Mouse (Mus musculus) G1E (cell line): ENCODE data around the gene Rnd1. TPM values are rescaled to one million over a fixed set of nuclear protein-coding genes. Genes with fewer than 3 reads are reported as not detected.

ENCODE experiments used
- ATAC-seq: 2 replicates; pipeline ENCODE4 v1.8.0; 2016; ENCODE audit warnings: mild to moderate bottlenecking; ENCODE audit not compliant: insufficient number of reproducible peaks, poor library complexity, low FRiP score, severe bottlenecking; ENCODE audit errors: extremely low read depth
- DNase-seq: peaks from one replicate; pipeline ENCODE4 v3.0.0; 2012; ENCODE audit warnings: low spot score
- H3K27me3 ChIP-seq: 2 replicates; pipeline ENCODE4 v1.6.1; 2012; ENCODE audit warnings: mild to moderate bottlenecking, low read length, inconsistent platforms; ENCODE audit not compliant: insufficient read depth
- H3K36me3 ChIP-seq: replicated peaks from 2 replicates; pipeline ENCODE3; 2012; ENCODE audit warnings: mild to moderate bottlenecking, inconsistent platforms
- H3K4me1 ChIP-seq: 2 replicates; pipeline ENCODE4 v1.6.1; 2012; ENCODE audit warnings: low read depth, low read length, inconsistent platforms, mixed read lengths; ENCODE audit not compliant: insufficient read depth
- H3K4me3 ChIP-seq: 2 replicates; pipeline ENCODE4 v1.5.1; 2012; ENCODE audit warnings: low read depth, mild to moderate bottlenecking, inconsistent platforms, low read length, moderate library complexity, mixed read lengths
- H3K9me3 ChIP-seq: replicated peaks from 2 replicates; pipeline ENCODE4 v1.6.1; 2012; ENCODE audit warnings: inconsistent platforms
- CTCF ChIP-seq: IDR thresholded peaks from 2 replicates; pipeline ENCODE4 v1.5.1; 2012; ENCODE audit warnings: low read depth, low read length, inconsistent platforms, mixed read lengths
- GATA1 ChIP-seq: IDR thresholded peaks from 2 replicates; pipeline ENCODE4 v1.6.1; 2012; ENCODE audit warnings: borderline replicate concordance, low read length, inconsistent platforms, mixed read lengths
- GATA2 ChIP-seq: IDR thresholded peaks from 2 replicates; pipeline ENCODE4 v1.6.1; 2012; ENCODE audit warnings: low read depth, low read length, inconsistent platforms, borderline replicate concordance
- POLR2AphosphoS5 ChIP-seq: IDR thresholded peaks from 2 replicates; pipeline ENCODE4 v1.6.1; 2012; ENCODE audit warnings: low read depth, low read length, inconsistent platforms; ENCODE audit not compliant: insufficient replicate concordance
- TAL1 ChIP-seq: conservative IDR thresholded peaks from 2 replicates; pipeline ENCODE4 v1.6.1; 2012; ENCODE audit warnings: low read depth, low read length, inconsistent platforms, mixed read lengths
- polyA plus RNA-seq: library from polyadenylated mRNA; stranded (reverse); fragments of >175 nt; gene quantifications from 2 replicates; pipeline ENCODE4 v1.2.3, GENCODE M21; 2012
- total RNA-seq, 2 experiments: library from RNA; stranded (forward) in 1 of 2; stranded (reverse) in 1 of 2; fragments of 200-1000 nt in 1 of 2; fragments of >200 nt in 1 of 2; fragmentation: Nextera tagmentation in 1 of 2; gene quantifications; 2 replicates each; pipeline ENCODE4 v1.2.3; 2014 to 2017

The Rnd1 gene
- total and polyA plus RNA-seq, 3 experiments, result 1.1 to 3.2 (median 1.2) TPM

DNA sequence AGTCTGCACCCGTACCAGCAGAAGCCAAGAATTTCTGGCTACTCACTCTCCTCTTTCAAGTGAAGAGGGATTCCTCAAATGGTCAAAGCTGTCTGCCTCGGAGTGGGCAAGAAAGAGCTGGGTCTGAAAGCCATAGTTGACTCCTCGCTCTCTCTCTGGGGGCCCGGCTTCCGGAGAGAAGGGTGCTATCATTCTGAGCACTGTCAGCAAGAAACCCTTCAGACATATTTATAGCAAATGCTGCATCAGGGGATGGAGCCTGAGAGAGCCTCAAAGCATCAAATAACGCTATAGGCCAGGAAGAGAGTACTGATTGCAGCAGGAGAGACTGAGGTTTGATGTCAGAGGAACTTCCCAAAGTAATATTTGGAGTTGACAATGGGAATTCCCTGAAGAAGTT is 47.8 kb downstream of the Rnd1 start:
- Histone ChIP-seq H3K9me3 (no peaks in the 10 kb centered on the region), H3K4me1 (peaks cover 24% of the 10 kb centered on the region), H3K4me3 (no peak overlapping the region), H3K36me3 (no peaks in the 10 kb centered on the region), H3K27me3 (peaks cover 80% of the 10 kb centered on the region)
- TF ChIP-seq GATA1 (no peak), POLR2AphosphoS5 (no peak), TAL1 (no peak), CTCF (no peak), GATA2 (no peak)
- no peak for ATAC-seq
- no peak for DNase-seq

DNA sequence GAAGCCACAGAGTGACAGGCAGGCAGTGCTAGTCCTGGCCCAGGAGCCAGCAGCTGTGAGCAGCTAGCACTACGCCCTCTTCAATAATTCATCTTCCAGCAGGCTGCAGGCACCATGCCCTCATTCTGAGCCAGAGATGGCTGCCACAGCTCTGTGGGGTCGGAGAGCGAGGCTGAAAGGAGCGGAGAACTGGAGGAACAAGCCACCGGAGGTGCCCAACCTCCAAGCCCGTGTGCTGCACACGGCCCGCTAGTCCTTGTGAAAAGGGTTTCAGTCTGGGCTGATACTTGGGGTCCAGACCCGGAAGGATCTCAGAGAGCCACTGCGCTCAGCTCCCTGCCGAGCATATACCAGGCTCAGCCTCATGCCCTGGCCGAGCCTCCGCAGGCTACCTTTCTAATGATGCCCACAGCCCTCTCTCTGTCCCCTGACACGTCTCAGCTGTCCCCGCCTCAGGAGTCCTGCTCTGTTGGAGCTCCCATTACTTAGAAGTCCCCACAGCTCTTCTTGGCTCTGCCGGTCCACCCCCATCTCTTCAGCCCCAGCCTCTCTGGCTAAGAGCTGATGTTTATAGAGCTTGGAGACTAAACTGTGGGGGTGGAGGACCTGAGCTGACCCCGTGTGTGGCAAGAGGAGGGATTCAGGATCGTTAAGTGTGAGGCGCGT is 48.5 kb downstream of the Rnd1 start:
- no peak for TF ChIP-seq GATA1
- TF ChIP-seq TAL1, result no peak
- no peak for TF ChIP-seq POLR2AphosphoS5
- no peak for TF ChIP-seq GATA2
- no peak for TF ChIP-seq CTCF
- peaks cover 16% of the 10 kb centered on the region for H3K4me1 ChIP-seq
- H3K27me3 ChIP-seq, result peaks cover 75% of the 10 kb centered on the region
- no peaks in the 10 kb centered on the region for H3K9me3 ChIP-seq
- no peaks in the 10 kb centered on the region for H3K36me3 ChIP-seq
- DNase-seq (no peak), ATAC-seq (no peak)
- H3K4me3 ChIP-seq, result no peak overlapping the region

DNA sequence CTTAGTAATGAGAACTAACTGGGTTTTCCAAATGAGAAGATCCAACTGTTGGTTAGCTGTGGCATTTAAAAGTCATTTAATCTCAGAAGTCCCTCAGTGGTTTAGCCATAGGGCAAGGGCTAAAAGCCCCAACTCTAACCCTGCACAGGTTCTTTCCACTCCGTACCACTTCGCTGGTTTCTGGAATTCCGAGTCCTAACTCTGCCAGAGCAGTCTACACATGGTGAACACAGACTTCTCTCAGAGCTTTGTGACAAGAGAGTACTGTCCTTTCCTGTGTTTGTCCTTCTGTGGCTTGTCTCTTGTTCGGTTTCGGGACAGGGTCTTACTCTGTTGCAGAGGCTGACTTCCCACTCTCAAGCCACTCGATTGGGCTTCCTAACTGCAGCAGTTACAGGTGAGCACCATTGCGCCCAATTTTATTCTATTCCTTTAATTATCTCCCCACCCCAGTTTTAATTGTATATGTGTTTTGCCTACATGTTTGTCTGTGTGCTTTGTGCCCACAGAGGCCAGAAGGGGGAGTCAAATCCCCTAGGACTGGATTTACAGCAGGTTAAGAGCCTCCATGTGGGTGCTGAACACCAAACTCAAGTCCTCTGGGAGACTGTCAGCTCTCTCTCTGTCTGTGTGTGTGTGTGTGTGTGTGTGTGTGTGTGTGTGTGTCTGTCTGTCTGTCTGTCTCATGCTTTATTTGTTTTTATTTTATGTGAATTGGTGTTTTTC is 50.6 kb downstream of the Rnd1 start:
- no peak for TF ChIP-seq GATA2
- TF ChIP-seq GATA1, result no peak
- TF ChIP-seq POLR2AphosphoS5, result no peak
- TF ChIP-seq TAL1, result no peak
- TF ChIP-seq CTCF, result no peak
- peaks cover 5% of the 10 kb centered on the region for H3K4me1 ChIP-seq
- no peaks in the 10 kb centered on the region for H3K9me3 ChIP-seq
- no peaks in the 10 kb centered on the region for H3K36me3 ChIP-seq
- H3K4me3 ChIP-seq, result no peak overlapping the region
- DNase-seq, result no peak
- ATAC-seq, result no peak
- peaks cover 71% of the 10 kb centered on the region for H3K27me3 ChIP-seq

- H3K4me1 ChIP-seq, result 0 out of 2 replicates have a peak, but pooled peaks cover 3% of the 10 kb centered on the region
- no peak for DNase-seq
- no peak for ATAC-seq
- no peak overlapping the region for H3K4me3 ChIP-seq
- TF ChIP-seq TAL1, result no peak
- no peak for TF ChIP-seq GATA2
- no peak for TF ChIP-seq POLR2AphosphoS5
- no peak for TF ChIP-seq GATA1
- TF ChIP-seq CTCF, result no peak
- H3K36me3 ChIP-seq, result no peaks in the 10 kb centered on the region
- peaks cover 68% of the 10 kb centered on the region for H3K27me3 ChIP-seq
- no peaks in the 10 kb centered on the region for H3K9me3 ChIP-seq
Observed at GRCm38 (mm10) chr15:98626078-98626477, 51.2 kb downstream of the Rnd1 start.

GRCm38 (mm10) chr15:98623361-98623821 is 53.9 kb downstream of the Rnd1 start:
- Histone ChIP-seq H3K4me3 (no peak overlapping the region), H3K9me3 (no peaks in the 10 kb centered on the region), H3K36me3 (no peaks in the 10 kb centered on the region), H3K27me3 (peaks cover 60% of the 10 kb centered on the region), H3K4me1 (0 out of 2 replicates have a peak, but pooled peaks cover 3% of the 10 kb centered on the region)
- ATAC-seq, result no peak
- TF ChIP-seq GATA2, result no peak
- TF ChIP-seq POLR2AphosphoS5, result no peak
- no peak for TF ChIP-seq GATA1
- no peak for TF ChIP-seq CTCF
- no peak for TF ChIP-seq TAL1
- no peak for DNase-seq

- Histone ChIP-seq H3K9me3 (no peaks in the 10 kb centered on the region), H3K36me3 (no peaks in the 10 kb centered on the region), H3K4me3 (no peak overlapping the region), H3K4me1 (0 out of 2 replicates have a peak, but pooled peaks cover 3% of the 10 kb centered on the region), H3K27me3 (peaks cover 62% of the 10 kb centered on the region)
- ATAC-seq (no peak), DNase-seq (no peak)
- TF ChIP-seq POLR2AphosphoS5 (no peak), GATA1 (no peak), TAL1 (no peak), CTCF (no peak), GATA2 (no peak)
Observed at GRCm38 (mm10) chr15:98622721-98623120, 54.5 kb downstream of the Rnd1 start.
